Mouse (Mus musculus) thymus, postnatal 25 days (tissue): ENCODE measurements around the gene Gsto2.
A peak's percentile ranks its signal among the peaks of the same experiment; 100 is the strongest.
"Not testable (repeated sequence)": the region's sequence is repeated elsewhere in the genome, so short reads cannot be mapped to it uniquely, and the experiment has no call there.

Experiments
- DNase-seq: peaks from one replicate; pipeline ENCODE4 v3.0.0; 2022

Gsto2 gene

GRCm38 (mm10) chr19:47865353-47865947, at the start of gene Gsto2:
Gsto2 (plus strand) TSS chr19:47865534.
- DNase-seq, result peak; percentile 95

GRCm38 (mm10) chr19:47817692-47818091, 47.6 kb upstream of the Gsto2 start:
- no peak for DNase-seq

- peak; percentile 59 for DNase-seq
These were observed 44.4 kb upstream of the Gsto2 start for GRCm38 (mm10) chr19:47820832-47821493.

- no peak for DNase-seq
These were observed 43.9 kb upstream of the Gsto2 start for GRCm38 (mm10) chr19:47821494-47821872.

GRCm38 (mm10) chr19:47822143-47822796, 43.1 kb upstream of the Gsto2 start:
- no peak for DNase-seq

GRCm38 (mm10) chr19:47824026-47824425, 41.3 kb upstream of the Gsto2 start:
- no peak for DNase-seq

GRCm38 (mm10) chr19:47829913-47830450, 35.4 kb upstream of the Gsto2 start:
- DNase-seq, result no peak

GRCm38 (mm10) chr19:47831111-47831510, 34.2 kb upstream of the Gsto2 start:
- DNase-seq, result no peak

- DNase-seq, result no peak
These were observed 33.0 kb upstream of the Gsto2 start for GRCm38 (mm10) chr19:47832316-47832715.

- DNase-seq, result no peak
These were observed 30.7 kb upstream of the Gsto2 start for GRCm38 (mm10) chr19:47834614-47835013.

- no peak for DNase-seq
These were observed 29.6 kb upstream of the Gsto2 start for GRCm38 (mm10) chr19:47835776-47836175.

GRCm38 (mm10) chr19:47836701-47837526, 28.4 kb upstream of the Gsto2 start:
- peak; percentile 67 for DNase-seq

- no peak for DNase-seq
These were observed 27.8 kb upstream of the Gsto2 start for GRCm38 (mm10) chr19:47837527-47837901.

GRCm38 (mm10) chr19:47841234-47841633, 24.1 kb upstream of the Gsto2 start:
- not testable (repeated sequence) for DNase-seq

- DNase-seq, result no peak
These were observed 15.6 kb upstream of the Gsto2 start for GRCm38 (mm10) chr19:47849735-47850134.

- not testable (repeated sequence) for DNase-seq
These were observed 13.2 kb upstream of the Gsto2 start for GRCm38 (mm10) chr19:47852131-47852530.

GRCm38 (mm10) chr19:47853053-47853452, 12.3 kb upstream of the Gsto2 start:
- no peak for DNase-seq

- no peak for DNase-seq
These were observed 11.2 kb upstream of the Gsto2 start for GRCm38 (mm10) chr19:47853951-47854795.

GRCm38 (mm10) chr19:47854796-47855783, 10.2 kb upstream of the Gsto2 start, which contains the start of gene Gsto1:
Gsto1 (plus strand) TSS chr19:47854970.
- DNase-seq, result peak; percentile 62
